Mouse (Mus musculus) small intestine, adult 2 months (tissue): ENCODE measurements around the gene Cenpa.

Experiments
- CTCF ChIP-seq: fragments of 200-500 bp; IDR thresholded peaks from 2 replicates; pipeline ENCODE4 v1.5.1; 2012; ENCODE audit warnings: low read depth, mild to moderate bottlenecking, control low read depth, inconsistent platforms, low read length, moderate library complexity, mixed read lengths; ENCODE audit not compliant: insufficient replicate concordance, insufficient read length; ENCODE audit errors: extremely low read depth
- POLR2A ChIP-seq: fragments of 200-500 bp; IDR thresholded peaks from 2 replicates; pipeline ENCODE4 v1.6.1; 2012; ENCODE audit warnings: low read depth, mild to moderate bottlenecking, control low read depth, inconsistent platforms, low read length, moderate library complexity

GRCm38 (mm10) chr5:30655526-30656195 lies 10.9 kb upstream of the Cenpa start:
- TF ChIP-seq POLR2A (no peak), CTCF (no peak)
